Mouse (Mus musculus): ENCODE results near the gene Pim2. TPM values are rescaled to one million over a fixed set of nuclear protein-coding genes. Genes with fewer than 3 reads are reported as not detected.
A peak's percentile ranks its signal among the peaks of the same experiment; 100 is the strongest.

Gene Pim2
- polyA plus RNA-seq, 1 experiment from 2014 or later: 7.8 TPM

DNA sequence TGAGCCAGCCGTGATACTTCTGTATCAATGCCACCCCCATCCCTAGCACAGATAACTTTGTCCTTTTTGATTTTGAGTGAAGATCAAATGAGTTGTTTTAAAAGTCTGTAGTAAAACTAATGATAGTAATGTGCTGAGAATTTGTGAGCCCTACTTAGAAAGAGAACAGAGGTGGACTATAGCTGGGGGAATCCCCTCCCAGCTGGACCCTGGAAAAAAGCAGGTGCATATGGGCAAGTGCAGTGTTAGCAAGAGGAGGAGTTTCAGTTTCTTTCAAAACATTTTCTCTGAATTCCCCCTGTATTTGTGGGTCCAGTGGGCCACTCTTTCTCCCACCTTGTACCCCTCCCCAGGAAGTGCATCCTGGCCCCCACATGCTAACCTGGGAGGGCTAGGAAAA, 14.9 kb upstream of the Pim2 start:
- no peaks in the 10 kb centered on the region for H3K4me1 ChIP-seq (ENCODE audit: control insufficient read depth, insufficient read depth, low read length)
- DNase-seq (ENCODE audit: low spot score) (no peak), ATAC-seq (ENCODE audit: insufficient read depth, low FRiP score, low TSS enrichment) (no peak)
- 90% methylated on average over 1 of the region's 1 CpGs for WGBS
- H3K9ac ChIP-seq (ENCODE audit: low read length): no peak overlapping the region
- H3K27me3 ChIP-seq (ENCODE audit: control insufficient read depth, insufficient read depth, low read length): no peaks in the 10 kb centered on the region
- no peak overlapping the region for H3K27ac ChIP-seq (ENCODE audit: low read depth, low read length)
- no peak overlapping the region for H3K4me3 ChIP-seq (ENCODE audit: low read depth, low read length)
- no peaks in the 10 kb centered on the region for H3K36me3 ChIP-seq (ENCODE audit: control insufficient read depth, insufficient read depth, low read length)
- no peaks in the 10 kb centered on the region for H3K9me3 ChIP-seq (ENCODE audit: control insufficient read depth, low read length)
- H3K4me2 ChIP-seq (ENCODE audit: low read depth): no peak overlapping the region

DNA sequence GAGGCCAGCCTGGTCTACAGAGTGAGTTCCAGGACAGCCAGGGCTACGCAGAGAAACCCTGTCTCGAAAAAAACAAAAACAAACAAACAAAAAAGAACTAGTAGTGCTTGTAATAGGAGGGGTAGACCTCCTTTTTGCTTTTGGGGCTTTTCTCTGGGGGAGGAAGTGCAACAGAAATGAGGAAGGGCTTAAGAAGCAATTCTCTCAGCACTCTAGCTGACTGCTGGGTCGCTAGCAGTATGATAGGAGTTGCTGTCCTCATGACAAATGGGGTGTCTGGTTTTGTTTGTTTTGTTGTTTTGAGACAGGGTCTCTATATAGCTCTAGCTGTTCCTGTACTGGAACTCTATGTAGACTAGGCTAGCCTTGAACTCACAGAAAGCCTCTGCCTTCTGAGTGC, 13.5 kb upstream of the Pim2 start:
- ATAC-seq (ENCODE audit: insufficient read depth, low FRiP score, low TSS enrichment): no peak
- H3K9me3 ChIP-seq (ENCODE audit: control insufficient read depth, low read length): no peaks in the 10 kb centered on the region
- 78% methylated on average over 3 of the region's 3 CpGs for WGBS
- H3K9ac ChIP-seq (ENCODE audit: low read length): no peak overlapping the region
- no peak overlapping the region for H3K4me3 ChIP-seq (ENCODE audit: low read depth, low read length)
- no peak for DNase-seq (ENCODE audit: low spot score)
- H3K4me1 ChIP-seq (ENCODE audit: control insufficient read depth, insufficient read depth, low read length): no peaks in the 10 kb centered on the region
- H3K36me3 ChIP-seq (ENCODE audit: control insufficient read depth, insufficient read depth, low read length): no peaks in the 10 kb centered on the region
- no peak overlapping the region for H3K4me2 ChIP-seq (ENCODE audit: low read depth)
- no peak overlapping the region for H3K27ac ChIP-seq (ENCODE audit: low read depth, low read length)
- H3K27me3 ChIP-seq (ENCODE audit: control insufficient read depth, insufficient read depth, low read length): no peaks in the 10 kb centered on the region

GRCm38 (mm10) chrX:7865343-7865742, 12.7 kb upstream of the Pim2 start:
- no peak overlapping the region for H3K27ac ChIP-seq (ENCODE audit: low read depth, low read length)
- no peak overlapping the region for H3K9ac ChIP-seq (ENCODE audit: low read length)
- no peaks in the 10 kb centered on the region for H3K36me3 ChIP-seq (ENCODE audit: control insufficient read depth, insufficient read depth, low read length)
- H3K4me3 ChIP-seq (ENCODE audit: low read depth, low read length): no peak overlapping the region
- no peak overlapping the region for H3K4me2 ChIP-seq (ENCODE audit: low read depth)
- no peak for ATAC-seq (ENCODE audit: insufficient read depth, low FRiP score, low TSS enrichment)
- no peaks in the 10 kb centered on the region for H3K27me3 ChIP-seq (ENCODE audit: control insufficient read depth, insufficient read depth, low read length)
- DNase-seq (ENCODE audit: low spot score): no peak
- H3K4me1 ChIP-seq (ENCODE audit: control insufficient read depth, insufficient read depth, low read length): no peaks in the 10 kb centered on the region
- H3K9me3 ChIP-seq (ENCODE audit: control insufficient read depth, low read length): no peaks in the 10 kb centered on the region
- WGBS: 85% methylated on average over 2 of the region's 2 CpGs

DNA sequence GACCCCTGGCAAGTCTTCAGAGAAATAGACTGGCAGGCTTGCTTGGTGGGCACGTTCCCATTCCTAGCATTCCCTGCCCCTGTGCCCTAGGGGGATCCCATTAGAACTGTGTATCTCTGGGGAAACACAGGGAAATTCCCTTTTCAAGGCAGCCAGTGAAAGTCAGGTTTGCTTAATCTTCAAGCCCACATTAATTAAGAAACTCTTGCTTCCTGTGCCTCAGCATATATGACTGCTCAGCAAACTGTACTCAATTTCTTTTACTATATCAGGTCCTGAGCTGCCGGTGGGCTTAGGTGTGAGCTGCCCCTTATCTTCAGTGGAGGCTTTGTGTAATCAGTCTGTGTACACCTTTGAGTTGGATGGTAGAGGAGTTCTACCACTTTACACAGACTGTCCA, 12.3 kb upstream of the Pim2 start:
- no peak overlapping the region for H3K4me2 ChIP-seq (ENCODE audit: low read depth)
- H3K36me3 ChIP-seq (ENCODE audit: control insufficient read depth, insufficient read depth, low read length): no peaks in the 10 kb centered on the region
- H3K4me3 ChIP-seq (ENCODE audit: low read depth, low read length): no peak overlapping the region
- 63% methylated on average over 2 of the region's 2 CpGs for WGBS
- ATAC-seq (ENCODE audit: insufficient read depth, low FRiP score, low TSS enrichment): no peak
- no peaks in the 10 kb centered on the region for H3K27me3 ChIP-seq (ENCODE audit: control insufficient read depth, insufficient read depth, low read length)
- no peak overlapping the region for H3K9ac ChIP-seq (ENCODE audit: low read length)
- no peak overlapping the region for H3K27ac ChIP-seq (ENCODE audit: low read depth, low read length)
- no peaks in the 10 kb centered on the region for H3K9me3 ChIP-seq (ENCODE audit: control insufficient read depth, low read length)
- DNase-seq (ENCODE audit: low spot score): no peak
- no peaks in the 10 kb centered on the region for H3K4me1 ChIP-seq (ENCODE audit: control insufficient read depth, insufficient read depth, low read length)

DNA sequence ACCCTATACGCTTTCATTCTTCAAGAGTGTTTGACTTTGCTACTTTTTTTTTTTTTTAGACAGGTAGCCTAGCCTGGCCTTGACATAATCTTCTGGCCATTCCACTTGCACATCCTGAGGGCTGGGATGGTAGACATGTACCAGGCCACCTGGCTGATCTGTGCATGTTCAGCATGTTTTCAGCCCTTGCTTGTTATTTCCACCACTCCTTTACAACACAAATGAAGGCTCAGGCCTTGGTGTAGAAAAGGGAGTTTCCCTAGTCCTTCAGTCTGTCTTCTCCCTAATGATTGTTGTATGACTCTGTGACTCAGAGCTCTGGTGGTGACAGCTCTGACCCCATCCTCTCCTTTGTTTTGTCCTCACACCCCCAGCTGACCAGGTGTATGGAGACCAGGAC, 10.9 kb upstream of the Pim2 start:
- no peak overlapping the region for H3K4me2 ChIP-seq (ENCODE audit: low read depth)
- no peaks in the 10 kb centered on the region for H3K9me3 ChIP-seq (ENCODE audit: control insufficient read depth, low read length)
- no peaks in the 10 kb centered on the region for H3K36me3 ChIP-seq (ENCODE audit: control insufficient read depth, insufficient read depth, low read length)
- no peak for DNase-seq (ENCODE audit: low spot score)
- no peak overlapping the region for H3K9ac ChIP-seq (ENCODE audit: low read length)
- no peak for ATAC-seq (ENCODE audit: insufficient read depth, low FRiP score, low TSS enrichment)
- no peak overlapping the region for H3K4me3 ChIP-seq (ENCODE audit: low read depth, low read length)
- WGBS: 94% methylated on average over 1 of the region's 1 CpGs
- no peaks in the 10 kb centered on the region for H3K27me3 ChIP-seq (ENCODE audit: control insufficient read depth, insufficient read depth, low read length)
- no peaks in the 10 kb centered on the region for H3K4me1 ChIP-seq (ENCODE audit: control insufficient read depth, insufficient read depth, low read length)
- H3K27ac ChIP-seq (ENCODE audit: low read depth, low read length): no peak overlapping the region

GRCm38 (mm10) chrX:7868506-7868905, 9.6 kb upstream of the Pim2 start:
- H3K36me3 ChIP-seq (ENCODE audit: control insufficient read depth, insufficient read depth, low read length): no peaks in the 10 kb centered on the region
- no peaks in the 10 kb centered on the region for H3K9me3 ChIP-seq (ENCODE audit: control insufficient read depth, low read length)
- ATAC-seq (ENCODE audit: insufficient read depth, low FRiP score, low TSS enrichment) (no peak), DNase-seq (ENCODE audit: low spot score) (no peak)
- no peaks in the 10 kb centered on the region for H3K4me1 ChIP-seq (ENCODE audit: control insufficient read depth, insufficient read depth, low read length)
- no peaks in the 10 kb centered on the region for H3K27me3 ChIP-seq (ENCODE audit: control insufficient read depth, insufficient read depth, low read length)
- no peak overlapping the region for H3K4me2 ChIP-seq (ENCODE audit: low read depth)
- H3K27ac ChIP-seq (ENCODE audit: low read depth, low read length): no peak overlapping the region
- no peak overlapping the region for H3K9ac ChIP-seq (ENCODE audit: low read length)
- no peak overlapping the region for H3K4me3 ChIP-seq (ENCODE audit: low read depth, low read length)
- 60% methylated on average over 2 of the region's 2 CpGs for WGBS

GRCm38 (mm10) chrX:7869826-7870225, 8.2 kb upstream of the Pim2 start:
- Histone ChIP-seq H3K4me1 (ENCODE audit: control insufficient read depth, insufficient read depth, low read length) (no peaks in the 10 kb centered on the region), H3K27ac (ENCODE audit: low read depth, low read length) (no peak overlapping the region), H3K36me3 (ENCODE audit: control insufficient read depth, insufficient read depth, low read length) (no peaks in the 10 kb centered on the region), H3K4me3 (ENCODE audit: low read depth, low read length) (no peak overlapping the region), H3K4me2 (ENCODE audit: low read depth) (no peak overlapping the region), H3K9ac (ENCODE audit: low read length) (no peak overlapping the region), H3K27me3 (ENCODE audit: control insufficient read depth, insufficient read depth, low read length) (no peaks in the 10 kb centered on the region), H3K9me3 (ENCODE audit: control insufficient read depth, low read length) (no peaks in the 10 kb centered on the region)
- DNase-seq (ENCODE audit: low spot score) (no peak), ATAC-seq (ENCODE audit: insufficient read depth, low FRiP score, low TSS enrichment) (no peak)
- 48% methylated on average over 3 of the region's 3 CpGs for WGBS

DNA sequence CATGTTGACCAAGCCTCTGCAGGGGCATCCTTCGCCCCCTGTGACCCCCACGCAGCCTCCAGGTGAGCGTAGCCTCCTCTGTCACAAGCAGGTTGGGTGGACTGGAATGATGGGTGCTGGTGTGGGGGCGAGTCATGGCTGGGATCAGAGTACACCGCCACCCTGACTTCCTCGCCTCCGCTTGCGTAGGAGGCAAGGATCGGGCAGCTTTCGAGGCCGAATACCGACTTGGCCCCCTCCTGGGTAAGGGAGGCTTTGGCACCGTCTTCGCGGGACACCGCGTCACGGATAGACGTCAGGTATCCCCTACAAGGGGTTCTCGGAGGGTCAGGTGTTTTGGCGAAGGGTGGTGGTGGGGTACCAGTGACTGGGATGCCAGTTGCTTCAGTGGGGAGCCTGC, 433 bp downstream of the Pim2 start:
- peak overlapping the region; percentile 80 for H3K4me2 ChIP-seq (ENCODE audit: low read depth)
- ATAC-seq (ENCODE audit: insufficient read depth, low FRiP score, low TSS enrichment): no peak; the same call in 1 of the 2 replicates
- no peak for DNase-seq (ENCODE audit: low spot score)
- WGBS: 21% methylated on average over 19 of the region's 21 CpGs
- peak overlapping the region; percentile 36 for H3K4me3 ChIP-seq (ENCODE audit: low read depth, low read length)
- no peak overlapping the region for H3K27ac ChIP-seq (ENCODE audit: low read depth, low read length)
- H3K9me3 ChIP-seq (ENCODE audit: control insufficient read depth, low read length): no peaks in the 10 kb centered on the region
- no peaks in the 10 kb centered on the region for H3K27me3 ChIP-seq (ENCODE audit: control insufficient read depth, insufficient read depth, low read length)
- no peaks in the 10 kb centered on the region for H3K4me1 ChIP-seq (ENCODE audit: control insufficient read depth, insufficient read depth, low read length)
- peak overlapping the region; percentile 26; the same call in 1 of the 2 replicates for H3K9ac ChIP-seq (ENCODE audit: low read length)
- no peaks in the 10 kb centered on the region for H3K36me3 ChIP-seq (ENCODE audit: control insufficient read depth, insufficient read depth, low read length)

DNA sequence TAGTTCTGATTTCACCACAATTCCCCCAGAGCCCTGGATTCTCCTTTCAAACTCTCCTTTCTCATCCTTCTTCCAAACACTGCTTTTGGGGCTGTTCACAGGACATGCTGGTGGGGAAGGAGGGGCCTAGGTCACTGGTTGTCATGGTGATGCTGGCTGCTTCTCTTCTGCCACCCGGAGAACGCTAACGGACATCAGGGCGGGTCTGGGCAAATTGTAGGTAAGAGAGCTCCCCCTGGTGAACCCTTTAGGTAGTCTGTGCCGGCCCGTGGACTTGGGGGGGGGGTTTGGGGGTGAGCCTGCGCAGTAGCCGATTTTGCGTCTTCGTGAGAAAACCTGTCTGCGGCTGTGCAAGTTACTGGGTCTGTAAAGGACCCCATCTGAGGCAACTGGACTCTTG, 1.8 kb downstream of the Pim2 start:
- Histone ChIP-seq H3K36me3 (ENCODE audit: control insufficient read depth, insufficient read depth, low read length) (no peaks in the 10 kb centered on the region), H3K4me3 (ENCODE audit: low read depth, low read length) (no peak overlapping the region), H3K27ac (ENCODE audit: low read depth, low read length) (no peak overlapping the region), H3K9me3 (ENCODE audit: control insufficient read depth, low read length) (no peaks in the 10 kb centered on the region), H3K4me2 (ENCODE audit: low read depth) (peak overlapping the region; percentile 22), H3K4me1 (ENCODE audit: control insufficient read depth, insufficient read depth, low read length) (no peaks in the 10 kb centered on the region), H3K9ac (ENCODE audit: low read length) (no peak overlapping the region), H3K27me3 (ENCODE audit: control insufficient read depth, insufficient read depth, low read length) (no peaks in the 10 kb centered on the region)
- ATAC-seq (ENCODE audit: insufficient read depth, low FRiP score, low TSS enrichment): peak; percentile 49
- peak; percentile 78 for DNase-seq (ENCODE audit: low spot score)
- WGBS: 11% methylated on average over 11 of the region's 11 CpGs
